Mouse (Mus musculus) left cerebral cortex, postnatal 36 days (tissue): Measurements from ENCODE around the gene Tpra1. TPM values are rescaled to one million over a fixed set of nuclear protein-coding genes. Genes with fewer than 3 reads are reported as not detected.

Source experiments
- DNase-seq, 2 experiments: peaks; one replicate each; pipeline ENCODE4 v3.0.0; 2021 to 2022; ENCODE audit warnings: low spot score in 2 of 2, mixed read lengths in 1 of 2
- intact Hi-C: fragments of 180-260 bp; cut with DNase I; formaldehyde crosslinking; loops from one replicate; pipeline ENCODE4 v1.15.1; 2025
- total RNA-seq, 2 experiments: library from RNA; stranded (reverse); gene quantifications; 2 replicates each; pipeline ENCODE4 v1.2.3; 2021

The Tpra1 gene
- total RNA-seq, 2 experiments from 2014 or later: 38.7 to 49.6 TPM

GRCm38 (mm10) chr6:88916153-88916552 is 14.1 kb downstream of the Tpra1 start:
- DNase-seq: no peak
- intact Hi-C loops: no loop called here

DNA sequence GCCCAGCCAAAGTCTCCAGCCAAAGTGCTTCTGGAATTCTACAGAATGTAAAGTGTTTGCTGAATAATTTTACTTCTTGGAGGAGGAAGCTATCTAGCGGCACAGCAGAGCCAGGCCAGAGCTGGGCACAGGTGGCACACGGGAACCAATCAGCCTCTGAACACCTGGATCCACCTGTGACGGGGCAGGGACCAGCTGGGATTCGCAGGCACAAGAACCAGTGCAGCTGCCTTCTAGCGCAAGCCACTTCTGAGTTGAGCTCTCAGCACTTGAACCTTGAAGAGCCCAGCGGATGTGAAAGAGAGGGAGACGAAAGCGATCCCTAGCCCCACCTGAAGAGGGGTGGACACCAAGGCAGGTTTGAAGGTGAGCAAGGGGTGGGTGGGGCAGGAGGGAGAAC is 16.8 kb downstream of the Tpra1 start:
- intact Hi-C loops: no loop called here

DNA sequence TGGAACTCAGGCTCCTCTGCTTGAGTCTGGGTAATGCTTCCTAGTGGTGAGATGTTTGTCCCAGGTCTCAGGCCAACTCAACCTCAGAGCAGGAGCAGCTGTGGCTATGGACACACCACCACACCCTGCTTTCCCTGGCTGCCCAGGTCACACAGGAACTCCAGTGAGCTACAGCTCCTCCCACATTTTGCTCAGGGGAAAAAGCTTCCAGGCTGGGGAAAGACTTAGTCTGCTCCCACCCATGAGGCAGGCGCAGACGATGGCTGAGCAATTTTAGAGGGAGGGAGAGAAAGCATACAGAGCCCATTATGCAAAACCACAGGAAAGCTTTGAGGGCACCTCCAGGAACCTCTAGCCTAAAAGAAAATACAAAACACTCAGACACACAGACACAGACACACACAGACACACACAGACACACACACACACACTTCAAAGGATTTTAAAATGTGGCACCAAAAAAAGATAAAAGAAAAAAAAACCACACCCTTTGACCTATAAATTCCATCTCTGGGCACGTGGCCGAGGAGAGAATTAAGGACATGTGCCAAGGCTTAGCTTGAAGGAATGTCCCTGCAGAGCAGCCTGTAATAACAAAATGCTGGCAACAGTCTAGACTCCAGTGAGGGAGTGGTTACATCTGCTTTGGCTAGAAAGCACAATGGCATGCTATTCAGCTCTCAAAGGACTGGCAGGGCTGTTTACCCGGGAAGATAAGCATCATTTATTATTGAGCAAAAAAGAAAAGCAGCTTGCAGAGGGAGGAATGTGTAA is 22.6 kb downstream of the Tpra1 start:
- no peak for DNase-seq
- intact Hi-C loops: loop anchor here (5.0 kb wide), 2 partner anchors 438 to 628 kb away; partner anchors contain the start of gene Plxna1

More for the DNA sequence above, 16.8 kb downstream of the Tpra1 start:
- DNase-seq: no peak

DNA sequence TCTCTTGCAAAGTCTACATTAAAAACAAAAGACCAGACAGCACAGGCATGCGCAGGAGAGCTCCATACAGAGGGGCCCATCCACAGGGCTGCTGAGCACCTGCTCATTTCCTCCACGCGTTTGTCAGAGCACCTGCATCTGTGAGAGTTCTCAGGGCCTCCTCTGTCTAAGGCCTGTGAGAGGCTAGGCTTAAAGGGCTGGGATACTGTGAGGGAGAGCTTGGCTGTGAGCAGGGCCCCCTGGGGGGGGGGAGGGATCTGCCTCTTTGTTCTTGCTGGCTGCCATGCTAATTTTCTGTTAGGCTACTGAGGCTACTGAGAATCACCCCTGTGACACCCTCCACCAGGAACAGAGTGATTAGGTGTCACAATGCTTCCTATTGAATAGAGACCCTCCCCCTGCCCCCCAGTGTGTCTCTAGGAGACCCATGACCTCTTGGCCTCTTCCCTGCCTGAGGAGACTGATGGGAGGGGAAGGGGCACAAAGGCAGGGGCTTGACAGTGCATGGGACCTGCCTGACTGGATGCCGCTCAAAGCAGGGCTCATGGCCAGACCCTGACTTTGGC is 23.7 kb downstream of the Tpra1 start:
- intact Hi-C loops: loop anchor here (2.0 to 5.0 kb wide), 3 partner anchors 437 to 705 kb away; partner anchors contain the start of gene Plxna1

DNA sequence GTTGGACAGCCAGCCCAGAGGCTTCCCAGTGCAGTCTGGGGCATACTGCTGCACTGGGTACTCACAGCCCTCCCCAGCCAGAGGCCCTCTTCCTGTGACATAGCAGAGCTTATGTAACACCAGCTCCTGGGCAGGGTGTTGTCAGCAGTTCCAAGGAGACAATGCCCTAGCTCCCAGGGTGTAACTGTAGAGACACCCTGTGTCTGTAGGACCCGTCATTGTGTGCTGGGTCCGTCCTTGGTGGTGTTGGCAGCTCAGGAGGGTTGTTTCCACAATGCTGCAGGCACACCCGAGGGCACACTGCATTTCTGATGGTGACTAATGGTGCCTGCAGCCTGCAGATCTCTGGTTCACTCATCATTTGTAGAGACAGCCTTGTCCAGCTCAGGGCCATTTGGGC is 24.8 kb downstream of the Tpra1 start:
- DNase-seq: no peak
- intact Hi-C loops: loop anchor here (2.0 to 5.0 kb wide), 3 partner anchors 435 to 704 kb away; partner anchors contain the start of gene Plxna1

More for the DNA sequence above, 23.7 kb downstream of the Tpra1 start:
- no peak for DNase-seq

DNA sequence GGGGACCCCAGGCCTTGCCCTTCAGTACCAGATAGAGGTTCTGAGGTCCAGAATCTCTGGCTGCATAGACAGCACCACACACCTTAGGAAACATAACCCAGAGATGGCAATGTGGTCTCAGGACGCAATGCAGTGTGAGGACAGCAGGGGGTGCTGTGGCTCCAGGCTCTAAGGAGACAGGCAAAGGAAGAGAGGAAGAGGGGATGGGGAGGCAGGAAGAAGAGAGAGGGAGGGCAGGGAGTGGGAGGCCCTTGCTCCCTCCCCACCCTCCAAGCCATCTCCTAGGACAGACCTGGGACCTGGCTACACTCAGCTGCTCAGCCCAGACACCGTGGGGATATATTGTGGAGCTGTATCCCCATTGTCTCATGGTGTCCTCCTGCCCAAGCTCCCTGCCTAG is 25.5 kb downstream of the Tpra1 start:
- intact Hi-C loops: loop anchor here (2.0 to 5.0 kb wide), 3 partner anchors 435 to 703 kb away; partner anchors contain the start of gene Plxna1

DNA sequence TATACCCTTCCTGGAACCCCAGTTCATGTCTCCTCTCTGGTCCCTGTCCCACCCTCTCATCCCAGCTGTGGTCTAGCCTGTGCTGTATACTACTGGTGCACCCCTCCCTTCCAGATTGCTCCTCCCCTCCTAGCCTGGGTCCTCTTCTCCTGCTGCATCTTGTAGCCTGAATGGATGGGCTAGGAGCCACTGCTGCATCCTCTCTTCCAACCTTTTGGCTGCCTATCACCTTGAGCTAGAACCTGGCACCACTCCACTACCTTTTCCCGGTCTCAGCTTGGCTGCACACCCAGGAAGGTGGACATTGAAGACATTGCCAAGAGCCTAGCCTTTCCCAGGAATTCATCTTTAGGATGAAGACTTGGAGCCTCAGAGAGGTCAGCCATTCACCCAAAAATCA is 26.0 kb downstream of the Tpra1 start:
- intact Hi-C loops: loop anchor here (5.0 kb wide), 2 partner anchors 434 to 624 kb away; partner anchors contain the start of gene Plxna1

More for the DNA sequence above, 25.5 kb downstream of the Tpra1 start:
- DNase-seq: peak; percentile 81 to 84

DNA sequence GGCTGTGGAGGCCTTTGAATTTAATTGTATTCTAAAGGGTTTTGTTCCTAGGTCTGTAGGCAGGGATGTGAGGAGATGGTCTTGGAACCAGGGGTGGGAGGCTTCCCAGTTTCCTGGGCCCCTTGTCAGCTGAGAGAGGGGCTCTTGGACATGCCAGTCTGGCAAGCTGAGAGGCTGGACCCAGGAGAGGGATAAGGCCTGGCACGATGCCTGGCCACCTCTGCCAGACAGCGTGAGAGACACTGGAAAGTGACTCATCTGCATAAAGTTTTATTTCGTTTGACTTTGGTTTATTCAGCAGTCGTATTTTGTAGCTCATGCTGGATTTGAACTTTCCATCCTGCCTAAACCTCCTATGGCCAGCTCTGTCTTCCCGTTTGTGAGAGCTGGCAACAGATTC is 26.5 kb downstream of the Tpra1 start:
- intact Hi-C loops: loop anchor here (5.0 kb wide), 2 partner anchors 434 to 624 kb away; partner anchors contain the start of gene Plxna1
- no peak for DNase-seq

More for the DNA sequence above, 26.0 kb downstream of the Tpra1 start:
- no peak for DNase-seq

GRCm38 (mm10) chr6:88929451-88929850 is 27.4 kb downstream of the Tpra1 start:
- DNase-seq: peak in 1 of 2 experiments; percentile 3
- intact Hi-C loops: loop anchor here (5.0 kb wide), 2 partner anchors 433 to 623 kb away; partner anchors contain the start of gene Plxna1

GRCm38 (mm10) chr6:88930049-88930448 is 28.0 kb downstream of the Tpra1 start:
- DNase-seq: no peak
- intact Hi-C loops: no loop called here

DNA sequence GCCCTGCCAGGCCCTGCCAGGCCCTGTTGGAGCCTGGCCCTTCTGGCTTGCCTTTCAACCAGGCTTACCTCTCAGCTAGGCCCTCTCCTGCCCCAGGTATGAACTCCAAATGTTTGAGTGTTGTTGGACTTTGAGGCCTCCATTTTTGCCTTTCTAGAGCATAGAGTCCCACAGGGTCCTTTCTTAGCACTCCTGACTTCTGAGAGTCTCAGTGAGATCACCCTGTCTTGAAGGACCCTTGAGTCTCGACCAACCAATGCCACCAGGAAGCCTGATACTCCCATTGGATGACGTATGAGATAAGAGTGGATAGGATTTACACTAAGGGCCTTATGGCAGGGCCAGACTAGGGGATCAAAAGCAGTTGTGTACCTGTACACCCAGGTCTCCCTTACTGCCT is 29.4 kb downstream of the Tpra1 start:
- intact Hi-C loops: no loop called here
- peak in 1 of 2 experiments; percentile 2 for DNase-seq

GRCm38 (mm10) chr6:88934132-88934531 is 32.1 kb downstream of the Tpra1 start:
- intact Hi-C loops: loop anchor here (2.0 kb wide), 1 partner anchor 697 kb away; no protein-coding TSS in a partner anchor
- DNase-seq: no peak

DNA sequence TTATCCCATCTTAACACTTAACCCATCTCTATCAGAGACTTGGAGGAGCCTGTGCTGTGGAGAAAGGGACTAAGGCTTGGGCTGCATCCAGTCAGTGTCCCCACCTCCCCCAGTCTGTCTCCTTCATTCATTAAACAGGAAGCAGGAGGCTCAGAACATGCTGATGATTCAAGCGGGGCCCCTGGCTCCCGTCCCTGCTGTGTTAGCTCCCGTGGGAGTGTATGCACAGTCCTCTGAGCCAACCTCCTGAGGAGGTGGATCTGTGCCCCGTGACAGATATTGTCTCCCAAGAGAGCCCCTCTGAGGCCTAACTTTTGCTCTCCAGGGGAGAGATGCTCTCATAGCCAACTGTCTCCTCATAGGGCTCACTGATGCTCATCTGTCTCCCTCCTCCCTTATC is 32.8 kb downstream of the Tpra1 start:
- DNase-seq: peak; percentile 59 to 74
- intact Hi-C loops: loop anchor here (2.0 to 5.0 kb wide), 4 partner anchors 37 to 696 kb away; no protein-coding TSS in a partner anchor

DNA sequence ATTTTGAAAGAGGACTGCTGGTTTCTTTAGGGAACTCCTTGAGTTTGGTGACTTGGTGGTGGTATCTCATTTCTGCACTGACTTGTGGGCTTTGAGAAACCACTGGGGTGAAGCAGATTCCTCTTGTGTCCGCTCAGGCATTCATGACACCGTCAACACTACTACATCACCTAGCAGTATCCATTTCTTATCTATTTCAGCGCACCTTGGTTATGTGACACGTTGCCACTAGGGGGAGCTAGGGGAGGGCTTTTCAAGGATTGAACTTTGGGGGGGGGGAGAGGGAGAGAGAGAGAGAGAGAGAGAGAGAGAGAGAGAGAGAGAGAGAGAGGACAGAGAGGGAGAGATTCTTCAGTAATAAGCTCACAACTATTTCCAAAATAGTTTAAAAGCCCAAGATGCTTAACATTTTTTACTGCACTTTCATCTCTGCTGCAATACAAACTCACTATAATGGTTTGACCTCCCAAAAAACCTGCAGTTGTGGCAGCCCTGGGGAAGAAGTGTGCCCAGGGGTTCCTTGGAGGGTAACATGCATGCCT is 33.8 kb downstream of the Tpra1 start:
- intact Hi-C loops: loop anchor here (2.0 to 5.0 kb wide), 4 partner anchors 36 to 695 kb away; no protein-coding TSS in a partner anchor
- DNase-seq: no peak

GRCm38 (mm10) chr6:88936342-88937213 is 34.5 kb downstream of the Tpra1 start:
- intact Hi-C loops: loop anchor here (5.0 kb wide), 3 partner anchors 36 to 301 kb away; no protein-coding TSS in a partner anchor
- DNase-seq: no peak

DNA sequence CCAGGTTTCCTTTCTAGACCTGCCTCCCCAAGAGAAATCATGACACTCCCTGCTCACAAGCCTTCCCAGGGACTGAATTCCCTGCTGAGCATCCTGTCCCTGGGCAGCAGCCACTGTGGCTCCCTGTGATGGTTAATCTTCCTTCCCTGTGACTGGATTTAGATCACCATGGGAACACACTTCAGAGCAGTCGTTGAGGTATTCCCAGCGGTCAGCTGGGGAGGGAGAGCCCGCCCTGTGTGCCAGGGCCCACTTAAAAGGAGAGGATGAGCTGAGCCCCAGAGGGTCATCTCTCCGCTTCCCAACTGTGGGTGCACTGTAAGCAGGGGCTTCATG is 35.1 kb downstream of the Tpra1 start:
- no peak for DNase-seq
- intact Hi-C loops: loop anchor here (5.0 kb wide), 3 partner anchors 35 to 300 kb away; no protein-coding TSS in a partner anchor

DNA sequence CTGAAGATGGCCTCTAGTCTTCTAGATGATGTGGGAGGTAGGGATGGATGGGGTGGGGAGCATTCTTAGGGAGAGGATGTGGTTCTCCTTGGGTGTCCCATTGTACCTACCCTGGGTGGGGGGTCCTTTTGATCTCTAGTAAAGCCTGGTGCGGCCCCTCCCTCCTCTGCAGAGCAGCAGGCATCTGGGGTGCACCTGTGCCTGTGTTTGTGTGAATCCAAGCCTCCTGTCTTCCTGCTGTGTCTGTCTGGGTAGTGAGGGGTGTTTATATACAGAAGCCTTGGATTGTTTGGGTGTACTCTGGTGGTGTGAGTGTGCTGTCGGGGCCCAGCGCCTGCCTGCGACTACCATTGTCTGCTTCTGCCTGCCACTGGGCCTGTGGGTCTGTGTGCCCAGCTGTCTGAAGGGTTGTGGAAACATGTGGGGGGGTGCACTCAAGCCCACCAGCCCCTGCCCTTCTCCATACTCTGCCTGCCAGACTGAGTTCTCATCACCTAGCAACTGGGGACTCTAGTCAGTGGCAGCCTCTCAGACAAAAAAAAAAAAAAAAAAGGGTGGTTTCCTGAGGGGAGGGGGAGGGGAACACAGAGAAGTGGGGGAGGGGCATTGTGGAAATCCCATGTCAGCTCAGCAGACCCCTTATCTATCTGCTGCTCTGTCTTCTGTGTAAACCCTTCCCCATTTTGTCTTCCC is 36.1 kb downstream of the Tpra1 start:
- no peak for DNase-seq
- intact Hi-C loops: loop anchor here (5.0 kb wide), 3 partner anchors 34 to 299 kb away; no protein-coding TSS in a partner anchor

DNA sequence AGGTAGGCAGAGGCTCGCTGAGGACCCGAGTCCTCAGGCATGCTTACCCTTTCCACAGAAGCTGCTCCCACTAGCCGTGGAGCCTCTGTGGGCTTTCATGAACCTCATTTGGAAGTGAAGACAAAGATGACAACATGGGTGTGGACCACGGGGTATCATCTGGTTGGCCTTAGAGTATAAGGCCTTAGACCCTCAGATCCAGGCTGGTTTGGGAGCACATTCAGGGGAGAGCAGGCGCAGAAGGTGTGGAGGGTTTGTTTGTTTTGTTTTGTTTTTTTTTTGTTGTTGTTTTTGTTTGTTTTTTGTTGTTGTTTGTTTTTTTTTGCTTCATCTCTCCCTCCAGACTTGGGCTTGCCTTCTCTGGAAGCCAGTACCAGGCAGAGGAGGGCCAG is 36.6 kb downstream of the Tpra1 start:
- DNase-seq: no peak
- intact Hi-C loops: loop anchor here (5.0 kb wide), 3 partner anchors 34 to 299 kb away; no protein-coding TSS in a partner anchor
